In the genomic region with DNA sequence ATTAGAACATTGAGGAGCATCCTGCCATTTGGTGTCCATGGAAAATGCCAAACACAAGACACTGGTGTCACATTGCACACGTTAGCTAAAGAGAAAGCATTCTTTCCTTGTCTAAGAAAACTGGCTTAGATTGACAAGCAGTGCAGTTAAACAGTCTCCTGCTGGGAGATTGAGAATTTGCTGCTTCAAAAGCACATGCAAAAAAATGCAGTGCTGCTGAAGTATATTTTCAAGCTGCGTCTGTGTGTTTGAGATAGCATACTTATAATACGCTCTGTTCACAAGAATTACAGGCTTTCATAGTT, we compare ENCODE assay signal across 19 mouse cellular contexts.
DNase-seq lines count a peak whose midpoint lies in the region; ATAC-seq lines count a peak whose summit lies in the region.
"Had no signal": no experiment of that assay in that cellular context is flagged by ENCODE, and none has a peak within 500 bp of the region (broad histone marks: within the 10 kb centered on the region; RNA-seq: fewer than 3 reads in every experiment).

No protein-coding gene starts in this region.

- H3K27me3 ChIP-seq in forebrain, embryonic 12.5 days, result no peaks in the 10 kb centered on the region
- no peaks in the 10 kb centered on the region for H3K27me3 ChIP-seq in hindbrain, embryonic 13.5 days
- no peaks in the 10 kb centered on the region for H3K27me3 ChIP-seq in midbrain, embryonic 15.5 days (replicated peaks)
- H3K27me3 ChIP-seq: embryonic facial prominence, embryonic 12.5 days; stomach, embryonic 15.5 days had no signal

- H3K4me3 ChIP-seq in forebrain, embryonic 12.5 days (replicated peaks), result no peak overlapping the region
- H3K4me3 ChIP-seq in hindbrain, embryonic 13.5 days, result no peak overlapping the region
- no peak overlapping the region for H3K4me3 ChIP-seq in midbrain, embryonic 15.5 days
- H3K4me3 ChIP-seq: embryonic facial prominence, embryonic 12.5 days; stomach, embryonic 15.5 days had no signal

- no peak overlapping the region for H3K9ac ChIP-seq in forebrain, embryonic 12.5 days
- H3K9ac ChIP-seq in hindbrain, embryonic 13.5 days, result no peak overlapping the region
- no peak overlapping the region for H3K9ac ChIP-seq in midbrain, embryonic 15.5 days
- H3K9ac ChIP-seq: embryonic facial prominence, embryonic 12.5 days; stomach, embryonic 15.5 days had no signal

- H3K36me3 ChIP-seq in forebrain, embryonic 12.5 days (replicated peaks), result no peaks in the 10 kb centered on the region
- H3K36me3 ChIP-seq in hindbrain, embryonic 13.5 days, result no peaks in the 10 kb centered on the region
- no peaks in the 10 kb centered on the region for H3K36me3 ChIP-seq in midbrain, embryonic 15.5 days (replicated peaks)
- H3K36me3 ChIP-seq: embryonic facial prominence, embryonic 12.5 days; stomach, embryonic 15.5 days had no signal

- peaks cover 3% of the 10 kb centered on the region for H3K4me1 ChIP-seq in forebrain, embryonic 12.5 days
- peaks cover 4% of the 10 kb centered on the region; the same call in 1 of the 2 replicates for H3K4me1 ChIP-seq in hindbrain, embryonic 13.5 days (replicated peaks)
- peaks cover 4% of the 10 kb centered on the region; the same call in 1 of the 2 replicates for H3K4me1 ChIP-seq in midbrain, embryonic 15.5 days
- H3K4me1 ChIP-seq: embryonic facial prominence, embryonic 12.5 days; stomach, embryonic 15.5 days had no signal

- 0 out of 2 replicates have a peak, but pooled peaks have one; percentile 33 for ATAC-seq in forebrain, embryonic 12.5 days (ENCODE audit: low FRiP score)
- 0 out of 2 replicates have a peak, but pooled peaks have one; percentile 36 for ATAC-seq in hindbrain, embryonic 13.5 days (ENCODE audit: low FRiP score)
- peak; percentile 79 for ATAC-seq in midbrain, embryonic 15.5 days (replicated peaks)

- no peak overlapping the region for H3K27ac ChIP-seq in forebrain, embryonic 12.5 days
- H3K27ac ChIP-seq in hindbrain, embryonic 13.5 days, result no peak overlapping the region
- peak overlapping the region; percentile 41; the same call in 1 of the 2 replicates for H3K27ac ChIP-seq in midbrain, embryonic 15.5 days
- H3K27ac ChIP-seq: embryonic facial prominence, embryonic 12.5 days; kidney, postnatal 0 days; macrophage; stomach, embryonic 15.5 days had no signal

- H3K9me3 ChIP-seq in forebrain, embryonic 12.5 days, result no peaks in the 10 kb centered on the region
- no peaks in the 10 kb centered on the region for H3K9me3 ChIP-seq in hindbrain, embryonic 13.5 days
- no peaks in the 10 kb centered on the region for H3K9me3 ChIP-seq in midbrain, embryonic 15.5 days
- H3K9me3 ChIP-seq: embryonic facial prominence, embryonic 12.5 days; stomach, embryonic 15.5 days had no signal

- 26% methylated on average over 3 of the region's 3 CpGs for WGBS in forebrain, embryonic 12.5 days
- 36% methylated on average over 3 of the region's 3 CpGs for WGBS in hindbrain, embryonic 13.5 days
- 12% methylated on average over 3 of the region's 3 CpGs for WGBS in midbrain, embryonic 15.5 days

- H3K4me2 ChIP-seq in forebrain, embryonic 12.5 days, result no peak overlapping the region
- H3K4me2 ChIP-seq in hindbrain, embryonic 13.5 days, result no peak overlapping the region
- H3K4me2 ChIP-seq in midbrain, embryonic 15.5 days, result no peak overlapping the region
- H3K4me2 ChIP-seq: embryonic facial prominence, embryonic 12.5 days; stomach, embryonic 15.5 days had no signal

- DNase-seq in brain, embryonic 18.5 days (ENCODE audit: low read depth, low spot score), result peak; percentile 40
- no peak for DNase-seq in heart, postnatal 10 days
- DNase-seq in frontal cortex, postnatal 14 days (ENCODE audit: low spot score in 2 of 2), result no peak
- no peak for DNase-seq in adrenal gland, adult 18-20 months (ENCODE audit: low spot score in 2 of 2)
- DNase-seq: adrenal gland, postnatal 14 days; cerebellum, adult 9-11 months; heart, adult 18-20 months; liver; lung, adult 2 months; right cerebral cortex, adult 18-20 months; spleen, adult 18-20 months; thymus, postnatal 36 days had no signal

- intact Hi-C loops in heart, postnatal 10 days (cut with DNase I), result no loop called here
